Mouse (Mus musculus): ENCODE results near the gene Olfr305. TPM values are rescaled to one million over a fixed set of nuclear protein-coding genes. Genes with fewer than 3 reads are reported as not detected.
"Not testable (repeated sequence)": the region's sequence is repeated elsewhere in the genome, so short reads cannot be mapped to it uniquely, and the experiment has no call there.

Olfr305 gene
- polyA plus RNA-seq (2015; fragmentation: Nextera tagmentation; extraction: Ambion mirVana) = not detected in 2 replicates

GRCm38 (mm10) chr7:86366828-86367227, at the start of gene Olfr305:
Gene Olfr305, minus strand, starts transcription at chr7:86366928.
- DNase-seq (ENCODE audit: low spot score) = no peak

GRCm38 (mm10) chr7:86403546-86403945, 36.8 kb upstream of the Olfr305 start, which contains the start of gene Olfr301:
Gene Olfr301, plus strand, starts transcription at chr7:86403846.
- no peak for DNase-seq (ENCODE audit: low spot score)

DNA sequence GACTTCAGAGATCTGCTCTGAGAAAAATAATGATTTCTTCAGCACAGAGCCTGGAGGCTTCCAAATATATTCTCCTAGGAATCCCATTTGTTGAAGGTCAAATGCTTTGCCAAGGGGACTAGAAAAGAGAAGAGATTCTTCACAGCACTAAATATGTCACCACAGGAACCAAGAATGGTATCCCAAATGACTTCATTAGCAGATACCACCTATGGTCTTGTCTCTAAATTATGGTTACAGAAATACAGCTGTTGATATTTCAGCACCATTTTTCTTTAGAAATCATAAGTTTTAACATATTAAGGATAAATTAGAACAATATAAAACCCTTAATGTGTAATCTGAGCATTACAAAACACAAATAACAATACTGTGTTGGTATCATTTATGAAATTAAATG, 31.0 kb upstream of the Olfr305 start, which contains the start of gene Olfr303:
Olfr303 (minus strand) TSS at position 101 of the 400 bp plus-strand sequence.
- DNase-seq (ENCODE audit: low spot score) = no peak

DNA sequence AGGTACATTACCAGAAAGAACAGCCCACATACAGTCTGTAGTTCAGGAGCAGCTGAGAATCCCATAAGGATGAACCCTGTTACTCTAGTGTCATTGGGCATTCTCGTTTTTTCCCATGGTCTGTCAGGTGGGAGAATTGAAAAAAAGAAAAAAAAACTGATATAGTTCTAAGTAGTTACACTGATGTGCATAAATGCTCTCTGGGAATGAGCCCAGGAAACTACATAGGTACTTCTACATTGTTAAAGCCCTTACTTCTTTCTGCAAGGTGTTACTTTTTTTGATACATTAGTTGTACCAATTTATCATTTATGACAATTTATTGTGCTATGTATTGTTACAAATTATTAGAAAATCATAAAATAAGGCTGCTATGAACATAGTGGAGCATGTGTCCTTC, 19.8 kb upstream of the Olfr305 start, which contains the start of gene Olfr304:
Olfr304 (minus strand) TSS at position 101 of the 400 bp plus-strand sequence.
- DNase-seq (ENCODE audit: low spot score) = no peak

DNA sequence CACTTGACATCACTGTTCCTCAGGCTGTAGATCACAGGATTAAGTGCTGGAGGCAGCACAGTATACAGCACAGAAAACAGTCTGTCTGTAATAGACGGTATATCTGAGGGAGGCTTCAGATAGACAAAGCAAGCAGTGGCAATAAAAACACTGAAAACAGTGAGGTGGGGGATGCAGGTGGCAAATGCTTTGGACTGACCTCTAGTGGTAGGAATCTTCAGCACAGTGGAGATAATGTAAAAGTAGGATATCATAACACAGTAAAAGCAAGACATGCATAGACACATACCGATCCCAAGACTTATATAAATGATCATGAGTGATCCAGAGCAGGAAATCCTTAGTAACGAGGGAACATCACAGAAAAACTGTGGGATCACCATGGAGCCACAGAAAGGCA, 19.0 kb upstream of the Olfr305 start:
- DNase-seq (ENCODE audit: low spot score) = no peak

DNA sequence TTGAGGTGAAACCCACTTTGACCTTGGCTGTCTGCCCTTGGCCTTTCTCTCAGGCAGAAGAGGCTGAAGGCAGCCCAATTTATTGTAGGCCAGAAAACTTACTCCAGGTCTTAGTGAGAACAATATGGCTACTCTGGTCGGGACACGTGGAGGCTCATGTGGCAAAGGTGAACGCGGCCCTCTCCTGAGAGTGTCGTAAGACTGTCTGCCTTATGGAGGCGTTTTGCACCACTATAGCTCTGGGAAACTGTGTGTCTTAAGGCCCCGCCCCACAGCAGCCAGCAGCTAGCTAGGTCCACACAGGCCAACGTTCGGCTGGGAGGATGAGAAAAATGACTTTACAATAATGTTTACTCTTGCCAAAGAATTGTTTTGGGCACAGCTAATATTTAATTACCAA, 20.4 kb downstream of the Olfr305 start:
- DNase-seq (ENCODE audit: low spot score) = not testable (repeated sequence)

DNA sequence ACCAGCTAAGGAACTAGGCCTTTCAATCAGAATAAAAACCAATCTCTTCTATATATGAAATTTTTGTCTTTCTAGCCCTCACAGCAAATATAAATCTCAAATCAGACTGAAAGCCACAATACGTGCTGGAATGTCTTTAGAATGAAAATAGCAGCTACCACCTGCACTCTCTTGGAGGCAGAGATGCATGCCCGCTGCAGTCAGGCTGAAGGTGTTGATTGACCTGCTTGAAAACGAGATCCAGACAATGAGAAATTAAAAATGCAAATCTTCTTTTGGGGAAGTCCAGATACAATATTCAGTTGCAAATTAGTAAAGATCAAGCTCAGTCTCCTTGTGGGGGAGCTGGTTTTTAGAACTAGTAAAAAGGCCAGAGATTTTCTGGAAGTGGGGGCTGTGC, 22.5 kb downstream of the Olfr305 start:
- no peak for DNase-seq (ENCODE audit: low spot score)

GRCm38 (mm10) chr7:86342881-86343565, 23.7 kb downstream of the Olfr305 start:
- no peak for DNase-seq (ENCODE audit: low spot score)

DNA sequence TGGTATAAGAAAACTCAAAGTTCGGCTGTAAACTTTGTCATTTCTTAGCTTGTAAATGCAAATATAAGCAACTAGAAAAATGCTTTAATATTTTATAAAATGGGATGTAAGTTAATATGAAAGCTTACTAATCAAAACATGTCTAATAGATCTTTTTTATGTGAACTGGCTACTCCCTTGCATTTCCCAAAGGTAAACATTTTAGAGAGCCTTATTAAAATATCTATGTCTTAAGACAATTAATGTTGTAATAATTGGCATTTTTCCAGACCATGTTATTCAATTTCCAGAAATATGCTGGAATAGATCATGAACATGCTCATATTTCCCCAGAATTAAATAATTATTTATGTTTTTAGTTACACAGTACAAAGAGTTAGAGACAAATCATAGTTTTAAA, 29.2 kb downstream of the Olfr305 start, which contains the start of gene Olfr307:
Olfr307 (minus strand) TSS at position 101 of the 400 bp plus-strand sequence.
- DNase-seq (ENCODE audit: low spot score) = no peak

DNA sequence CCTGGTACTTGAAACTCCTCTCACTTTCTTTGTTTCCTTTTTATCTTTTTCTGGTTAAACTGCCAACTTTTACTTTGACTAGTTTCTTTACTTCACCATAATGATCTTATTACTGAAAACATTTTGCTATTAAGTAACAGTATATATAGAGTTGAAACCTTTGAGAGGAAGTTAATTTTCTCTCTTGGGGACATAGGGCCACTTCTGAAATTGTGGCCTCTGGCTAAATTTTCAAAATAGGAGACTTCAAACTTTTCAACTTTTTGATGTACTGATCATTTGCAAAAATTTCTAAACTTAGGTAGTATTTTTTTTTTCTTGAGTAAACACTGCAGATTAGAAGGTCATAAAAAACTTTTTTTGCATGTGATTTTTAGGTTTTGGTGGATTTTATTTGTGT, 41.2 kb downstream of the Olfr305 start, which contains the start of gene Olfr308:
Olfr308 (minus strand) TSS at position 101 of the 400 bp plus-strand sequence.
- no peak for DNase-seq (ENCODE audit: low spot score)

- DNase-seq (ENCODE audit: low spot score) = no peak
Observed at GRCm38 (mm10) chr7:86321323-86321722, 45.4 kb downstream of the Olfr305 start.

- no peak for DNase-seq (ENCODE audit: low spot score)
Observed at GRCm38 (mm10) chr7:86313608-86314007, 53.1 kb downstream of the Olfr305 start, which contains the start of gene Olfr309. Gene Olfr309, minus strand, starts transcription at chr7:86313708.

Other genes starting within 250 kb of the Olfr305 start
- gene Vmn2r75, start 195.2 kb downstream of the Olfr305 start, polyA plus RNA-seq (2015; fragmentation: Nextera tagmentation; extraction: Ambion mirVana) = not detected in 2 replicates
- gene Vmn2r76, start 120.6 kb downstream of the Olfr305 start, polyA plus RNA-seq (2015; fragmentation: Nextera tagmentation; extraction: Ambion mirVana) = not detected in 2 replicates
- not detected in 2 replicates for gene Olfr310, start 89.8 kb downstream of the Olfr305 start, polyA plus RNA-seq (2015; fragmentation: Nextera tagmentation; extraction: Ambion mirVana)
- not detected in 2 replicates for gene Olfr309, start 53.2 kb downstream of the Olfr305 start, polyA plus RNA-seq (2015; fragmentation: Nextera tagmentation; extraction: Ambion mirVana)
- gene Olfr308, start 41.3 kb downstream of the Olfr305 start, polyA plus RNA-seq (2015; fragmentation: Nextera tagmentation; extraction: Ambion mirVana) = not detected in 2 replicates
- not detected in 2 replicates for gene Olfr307, start 29.3 kb downstream of the Olfr305 start, polyA plus RNA-seq (2015; fragmentation: Nextera tagmentation; extraction: Ambion mirVana)
- not detected in 2 replicates for gene Olfr304, start 19.7 kb upstream of the Olfr305 start, polyA plus RNA-seq (2015; fragmentation: Nextera tagmentation; extraction: Ambion mirVana)
- gene Olfr303, start 30.9 kb upstream of the Olfr305 start, polyA plus RNA-seq (2015; fragmentation: Nextera tagmentation; extraction: Ambion mirVana) = not detected in 2 replicates
- gene Olfr301, start 36.9 kb upstream of the Olfr305 start, polyA plus RNA-seq (2015; fragmentation: Nextera tagmentation; extraction: Ambion mirVana) = not detected in 2 replicates
- not detected in 2 replicates for gene Olfr299, start 93.0 kb upstream of the Olfr305 start, polyA plus RNA-seq (2015; fragmentation: Nextera tagmentation; extraction: Ambion mirVana)
- not detected in 2 replicates for gene Olfr298, start 125.6 kb upstream of the Olfr305 start, polyA plus RNA-seq (2015; fragmentation: Nextera tagmentation; extraction: Ambion mirVana)
- not detected in 2 replicates for gene Olfr297, start 153.0 kb upstream of the Olfr305 start, polyA plus RNA-seq (2015; fragmentation: Nextera tagmentation; extraction: Ambion mirVana)
- gene Olfr295, start 216.9 kb upstream of the Olfr305 start, polyA plus RNA-seq (2015; fragmentation: Nextera tagmentation; extraction: Ambion mirVana) = not detected in 2 replicates
- gene Olfr294, start 249.7 kb upstream of the Olfr305 start, polyA plus RNA-seq (2015; fragmentation: Nextera tagmentation; extraction: Ambion mirVana) = not detected in 2 replicates

Data from thymus, postnatal 0 days (tissue).